Mouse (Mus musculus) cortical plate, adult 2 months (tissue): ENCODE measurements around the gene Loxl3.

Source experiments
- CTCF ChIP-seq: fragments of 200-500 bp; IDR thresholded peaks from 2 replicates; pipeline ENCODE4 v1.5.1; 2011; ENCODE audit warnings: mild to moderate bottlenecking, control low read depth, low read length; ENCODE audit not compliant: insufficient read depth; ENCODE audit errors: extremely low read depth
- POLR2A ChIP-seq: fragments of 200-500 bp; IDR thresholded peaks from 2 replicates; pipeline ENCODE4 v1.6.1; 2011; ENCODE audit warnings: mild to moderate bottlenecking, low read length, control low read depth; ENCODE audit not compliant: insufficient read depth; ENCODE audit errors: extremely low read depth

DNA sequence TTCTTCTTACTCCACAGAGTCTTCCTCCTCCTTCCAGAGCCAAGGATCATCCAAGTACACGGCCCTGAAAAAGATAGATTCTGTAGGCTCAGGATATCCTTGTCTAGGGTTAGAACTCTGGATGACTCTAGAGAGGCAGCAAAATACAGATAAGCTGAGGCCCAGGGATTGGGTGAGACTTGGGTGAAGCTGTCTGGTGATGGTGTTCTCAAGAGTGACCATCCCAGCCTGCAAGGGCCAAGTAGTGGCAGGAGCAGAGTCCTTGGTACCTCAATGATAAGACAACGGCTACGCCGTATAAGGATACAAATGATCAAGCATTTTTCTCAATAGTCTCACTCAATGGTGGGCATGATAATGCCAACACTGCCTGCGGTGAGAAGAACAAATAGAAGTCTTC, 30.1 kb upstream of the Loxl3 start:
- TF ChIP-seq POLR2A (no peak), CTCF (no peak)
